Mouse (Mus musculus): Measurements from ENCODE around the gene Tle3. TPM values are rescaled to one million over a fixed set of nuclear protein-coding genes. Genes with fewer than 3 reads are reported as not detected.

Tle3 gene
- polyA plus RNA-seq (2021), result 101 TPM

DNA sequence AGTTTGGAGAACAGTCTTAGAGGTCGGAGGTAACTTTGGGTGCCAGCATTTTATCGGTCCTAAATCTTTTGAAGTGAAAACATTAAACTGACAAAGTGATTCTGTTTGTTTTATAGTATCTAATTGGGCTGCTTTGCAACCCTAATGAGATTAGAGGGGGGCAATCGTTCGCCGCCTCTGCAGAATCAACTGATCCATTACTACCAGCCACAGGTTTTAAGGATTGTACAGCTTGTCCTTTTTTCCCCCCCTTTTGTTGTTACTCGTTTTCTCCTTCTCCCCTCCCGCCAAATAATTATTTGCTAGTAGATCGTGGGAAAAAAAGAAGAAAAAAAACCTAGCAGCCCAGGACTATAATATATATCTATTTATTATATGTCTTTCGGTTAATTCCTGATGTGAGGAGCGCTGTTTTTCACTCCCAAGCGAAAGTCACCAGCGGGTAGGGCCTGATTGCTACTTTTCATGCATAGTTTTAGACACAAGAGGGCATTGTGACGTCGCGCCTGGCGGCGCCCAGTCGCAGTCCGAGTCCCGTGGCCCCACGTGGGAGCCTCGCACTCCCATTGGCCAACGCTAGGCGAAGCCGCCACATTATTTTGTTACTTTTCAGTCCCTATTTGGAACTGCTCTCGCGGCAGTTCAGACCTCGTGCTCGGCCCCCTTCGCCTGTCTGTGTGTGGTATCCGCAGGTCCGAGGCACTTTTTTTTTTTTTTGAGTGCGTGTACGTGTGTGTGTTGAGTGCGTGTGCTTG, at the start of gene Tle3:
Gene Tle3, plus strand, starts transcription at position 612 of the 755 bp plus-strand sequence.
- ATAC-seq (peak; percentile 20), DNase-seq (ENCODE audit: low read depth, low spot score) (peak; percentile 95)
- POLR2A ChIA-PET, result interaction anchor here (0.6 to 1.7 kb wide), 8 partner anchors 11 to 450 kb away, joined by 3 to 9 read pairs (median 5); no protein-coding TSS in a partner anchor
- in situ Hi-C loops (cut with MboI; ENCODE audit: low pct_unique_long_range_greater_than_20kb), result loop anchor here (5.0 kb wide), 1 partner anchor 325 kb away; no protein-coding TSS in a partner anchor
- CTCF ChIA-PET, result interaction anchor here (1.1 kb wide), 2 partner anchors 31 to 355 kb away, joined by 3 read pairs; no protein-coding TSS in a partner anchor
- TF ChIP-seq CTCF (IDR thresholded peaks at IDR 0.05), result no peak
- H3K27me3 ChIP-seq, result no peaks in the 10 kb centered on the region

- DNase-seq (ENCODE audit: low read depth, low spot score), result no peak
- POLR2A ChIA-PET, result interaction anchor here (0.6 kb wide), 2 partner anchors 61 to 81 kb away, joined by 3 to 4 read pairs; no protein-coding TSS in a partner anchor
- H3K27me3 ChIP-seq, result no peaks in the 10 kb centered on the region
- ATAC-seq, result no peak
- TF ChIP-seq CTCF (IDR thresholded peaks at IDR 0.05), result no peak
- CTCF ChIA-PET, result interaction anchor here (1.2 kb wide), 1 partner anchor 44 kb away, joined by 4 read pairs; no protein-coding TSS in a partner anchor
- in situ Hi-C loops (cut with MboI; ENCODE audit: low pct_unique_long_range_greater_than_20kb), result no loop called here
Measured at GRCm38 (mm10) chr9:61323221-61323620, 48.9 kb upstream of the Tle3 start.

GRCm38 (mm10) chr9:61323879-61324278, 48.3 kb upstream of the Tle3 start:
- in situ Hi-C loops (cut with MboI; ENCODE audit: low pct_unique_long_range_greater_than_20kb), result no loop called here
- no peaks in the 10 kb centered on the region for H3K27me3 ChIP-seq
- ATAC-seq (no peak), DNase-seq (ENCODE audit: low read depth, low spot score) (no peak)
- no peak for TF ChIP-seq CTCF (IDR thresholded peaks at IDR 0.05)
- ChIA-PET POLR2A (interaction anchor here (0.6 to 0.7 kb wide), 2 partner anchors 49 to 61 kb away, joined by 3 read pairs; no protein-coding TSS in a partner anchor), CTCF (no interaction called here)

- no peaks in the 10 kb centered on the region for H3K27me3 ChIP-seq
- DNase-seq (ENCODE audit: low read depth, low spot score), result no peak
- CTCF ChIA-PET, result interaction anchor here (1.3 kb wide), 1 partner anchor 42 kb away, joined by 3 read pairs; no protein-coding TSS in a partner anchor
- POLR2A ChIA-PET, result interaction anchor here (0.7 kb wide), 2 partner anchors 49 to 310 kb away, joined by 3 to 6 read pairs; no protein-coding TSS in a partner anchor
- TF ChIP-seq CTCF (IDR thresholded peaks at IDR 0.05), result no peak
- in situ Hi-C loops (cut with MboI; ENCODE audit: low pct_unique_long_range_greater_than_20kb), result no loop called here
- no peak for ATAC-seq
Measured at GRCm38 (mm10) chr9:61324354-61324753, 47.8 kb upstream of the Tle3 start.

DNA sequence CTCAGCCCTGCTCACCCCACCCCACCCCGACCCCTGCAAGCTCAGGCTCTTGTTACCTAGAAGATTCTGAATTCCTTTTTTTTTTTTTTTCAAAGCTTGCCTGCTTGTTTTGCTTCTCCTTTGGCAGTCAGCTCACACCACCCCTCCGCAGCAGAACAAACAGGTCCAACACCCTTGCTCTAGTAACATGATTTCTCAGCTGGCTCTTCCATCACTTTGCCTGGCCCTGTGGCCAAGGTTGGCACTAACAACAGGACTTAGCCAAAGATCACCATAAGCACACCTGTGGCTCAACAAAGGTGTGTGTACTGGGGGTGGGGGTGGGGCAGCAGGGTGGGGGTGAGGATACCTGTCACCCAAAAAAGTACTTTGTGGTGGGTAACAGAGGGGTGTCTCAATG, 47.2 kb upstream of the Tle3 start:
- no peak for TF ChIP-seq CTCF (IDR thresholded peaks at IDR 0.05)
- DNase-seq (ENCODE audit: low read depth, low spot score) (no peak), ATAC-seq (no peak)
- CTCF ChIA-PET, result interaction anchor here (1.3 to 3.4 kb wide), 2 partner anchors 14 to 41 kb away, joined by 3 to 9 read pairs; no protein-coding TSS in a partner anchor
- no peaks in the 10 kb centered on the region for H3K27me3 ChIP-seq
- POLR2A ChIA-PET, result interaction anchor here (0.6 to 0.7 kb wide), 2 partner anchors 45 to 311 kb away, joined by 3 to 6 read pairs; no protein-coding TSS in a partner anchor
- in situ Hi-C loops (cut with MboI; ENCODE audit: low pct_unique_long_range_greater_than_20kb), result no loop called here

GRCm38 (mm10) chr9:61325931-61326351, 46.2 kb upstream of the Tle3 start:
- TF ChIP-seq CTCF (IDR thresholded peaks at IDR 0.05), result no peak
- ATAC-seq (no peak), DNase-seq (ENCODE audit: low read depth, low spot score) (no peak)
- ChIA-PET POLR2A (interaction anchor here (0.6 kb wide), 2 partner anchors 44 to 256 kb away, joined by 3 to 4 read pairs; no protein-coding TSS in a partner anchor), CTCF (interaction anchor here (3.4 kb wide), 1 partner anchor 13 kb away, joined by 9 read pairs; no protein-coding TSS in a partner anchor)
- H3K27me3 ChIP-seq, result no peaks in the 10 kb centered on the region
- in situ Hi-C loops (cut with MboI; ENCODE audit: low pct_unique_long_range_greater_than_20kb), result no loop called here

- ChIA-PET POLR2A (no interaction called here), CTCF (interaction anchor here (3.4 kb wide), 1 partner anchor 12 kb away, joined by 9 read pairs; no protein-coding TSS in a partner anchor)
- ATAC-seq (no peak), DNase-seq (ENCODE audit: low read depth, low spot score) (no peak)
- H3K27me3 ChIP-seq, result no peaks in the 10 kb centered on the region
- in situ Hi-C loops (cut with MboI; ENCODE audit: low pct_unique_long_range_greater_than_20kb), result no loop called here
- TF ChIP-seq CTCF (IDR thresholded peaks at IDR 0.05), result no peak
Measured at GRCm38 (mm10) chr9:61326922-61327321, 45.2 kb upstream of the Tle3 start.

- POLR2A ChIA-PET, result no interaction called here
- H3K27me3 ChIP-seq, result no peaks in the 10 kb centered on the region
- DNase-seq (ENCODE audit: low read depth, low spot score), result no peak
- CTCF ChIA-PET, result interaction anchor here (3.4 kb wide), 1 partner anchor 11 kb away, joined by 9 read pairs; no protein-coding TSS in a partner anchor
- no peak for ATAC-seq
- in situ Hi-C loops (cut with MboI; ENCODE audit: low pct_unique_long_range_greater_than_20kb), result no loop called here
- no peak for TF ChIP-seq CTCF (IDR thresholded peaks at IDR 0.05)
Measured at GRCm38 (mm10) chr9:61328173-61328572, 44.0 kb upstream of the Tle3 start.

GRCm38 (mm10) chr9:61330747-61331146, 41.4 kb upstream of the Tle3 start:
- ATAC-seq (no peak), DNase-seq (ENCODE audit: low read depth, low spot score) (no peak)
- H3K27me3 ChIP-seq, result no peaks in the 10 kb centered on the region
- ChIA-PET CTCF (no interaction called here), POLR2A (no interaction called here)
- in situ Hi-C loops (cut with MboI; ENCODE audit: low pct_unique_long_range_greater_than_20kb), result no loop called here
- TF ChIP-seq CTCF (IDR thresholded peaks at IDR 0.05), result no peak

DNA sequence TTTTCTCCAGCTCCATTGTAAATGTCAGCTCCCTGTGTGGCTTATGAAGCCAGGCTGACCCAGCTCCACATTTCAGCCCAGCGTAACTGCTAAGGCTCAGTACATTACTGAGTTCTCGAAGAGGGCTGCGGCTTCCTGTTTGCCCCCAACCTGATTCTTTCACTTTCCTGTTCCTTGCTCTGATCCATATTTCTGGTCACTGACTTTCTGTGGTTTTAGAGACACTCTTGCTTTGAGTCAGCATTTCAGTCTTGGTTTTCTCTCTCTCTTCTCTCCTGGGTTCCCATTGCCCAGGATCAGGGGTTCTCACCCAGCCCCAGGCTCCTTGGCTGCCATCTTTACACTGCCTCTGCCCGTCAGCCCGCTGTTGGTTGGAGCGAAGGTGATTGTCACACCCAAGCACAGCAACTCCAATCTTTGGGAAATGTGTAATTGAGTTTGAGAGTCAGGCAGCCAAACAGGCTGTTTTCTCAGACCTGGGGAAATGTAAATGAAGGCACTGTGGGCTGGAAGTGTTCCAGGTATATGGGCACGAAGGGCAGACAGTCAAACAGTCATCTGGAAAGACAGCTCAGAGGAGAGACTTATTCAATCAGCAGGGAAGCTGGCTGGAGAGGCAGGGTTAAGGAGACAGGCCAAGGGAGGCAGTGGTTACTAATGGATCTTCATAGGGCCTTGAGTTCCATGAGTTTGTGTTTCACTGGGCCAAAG, 39.8 kb upstream of the Tle3 start:
- in situ Hi-C loops (cut with MboI; ENCODE audit: low pct_unique_long_range_greater_than_20kb), result no loop called here

More for the DNA sequence above, 39.8 kb upstream of the Tle3 start:
- no peaks in the 10 kb centered on the region for H3K27me3 ChIP-seq
- no peak for ATAC-seq
- no peak for TF ChIP-seq CTCF (IDR thresholded peaks at IDR 0.05)
- CTCF ChIA-PET, result interaction anchor here (1.4 kb wide), 1 partner anchor 34 kb away, joined by 4 read pairs; no protein-coding TSS in a partner anchor
- POLR2A ChIA-PET, result interaction anchor here (0.7 kb wide), 1 partner anchor 10 kb away, joined by 3 read pairs; no protein-coding TSS in a partner anchor
- peak; percentile 38 for DNase-seq (ENCODE audit: low read depth, low spot score)
